Mouse (Mus musculus) erythroblast, embryonic 14.5 days (primary cell): ENCODE data around the gene Anxa3.

ENCODE experiments used
- GATA1 ChIP-seq: IDR thresholded peaks from 2 replicates; pipeline ENCODE4 v1.6.1; 2012; ENCODE audit warnings: low read length, inconsistent platforms, mixed read lengths
- TAL1 ChIP-seq: IDR thresholded peaks from 3 replicates; pipeline ENCODE4 v1.6.1; 2012; ENCODE audit warnings: low read length, inconsistent platforms, mixed read lengths

- no peak for TF ChIP-seq GATA1
- TF ChIP-seq TAL1, result no peak
These were observed 6.0 kb downstream of the Anxa3 start for GRCm38 (mm10) chr5:96799165-96799564.
